Mouse (Mus musculus) embryo, embryonic 11 days (tissue): ENCODE measurements at regions not wholly inside any gene's neighbourhood (a gene's known extent, or its start where the extent isn't known, plus 50 kb on each side); places are given as distances from the start of the nearest gene placed in this dataset.

ENCODE experiments used
- DNase-seq: peaks from one replicate; pipeline ENCODE4 v3.0.0-alpha.2; 2015

DNA sequence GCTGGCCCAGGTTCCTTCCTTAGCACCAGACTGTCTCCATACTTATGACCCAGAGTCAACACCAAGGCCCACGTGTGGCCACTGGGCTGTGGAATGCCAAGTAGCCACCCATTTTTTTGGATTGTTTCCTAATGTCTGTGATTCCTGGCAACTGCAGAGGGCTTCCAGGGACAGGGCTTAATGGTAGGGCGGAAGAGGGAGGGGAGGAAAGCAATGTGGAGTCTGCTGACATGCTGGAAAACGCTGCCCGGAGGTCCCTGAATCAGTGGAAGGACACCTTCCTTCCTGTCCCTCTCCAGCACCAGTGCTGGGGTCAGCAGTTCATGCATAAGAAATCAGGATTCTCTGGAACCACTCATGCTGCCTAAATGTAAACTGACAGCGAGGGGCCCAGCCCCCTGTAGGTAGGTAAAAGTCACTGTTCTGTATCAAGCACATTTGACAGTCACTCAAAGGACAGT lies 90.8 kb downstream of the Iyd start:
- peak; percentile 46 for DNase-seq

DNA sequence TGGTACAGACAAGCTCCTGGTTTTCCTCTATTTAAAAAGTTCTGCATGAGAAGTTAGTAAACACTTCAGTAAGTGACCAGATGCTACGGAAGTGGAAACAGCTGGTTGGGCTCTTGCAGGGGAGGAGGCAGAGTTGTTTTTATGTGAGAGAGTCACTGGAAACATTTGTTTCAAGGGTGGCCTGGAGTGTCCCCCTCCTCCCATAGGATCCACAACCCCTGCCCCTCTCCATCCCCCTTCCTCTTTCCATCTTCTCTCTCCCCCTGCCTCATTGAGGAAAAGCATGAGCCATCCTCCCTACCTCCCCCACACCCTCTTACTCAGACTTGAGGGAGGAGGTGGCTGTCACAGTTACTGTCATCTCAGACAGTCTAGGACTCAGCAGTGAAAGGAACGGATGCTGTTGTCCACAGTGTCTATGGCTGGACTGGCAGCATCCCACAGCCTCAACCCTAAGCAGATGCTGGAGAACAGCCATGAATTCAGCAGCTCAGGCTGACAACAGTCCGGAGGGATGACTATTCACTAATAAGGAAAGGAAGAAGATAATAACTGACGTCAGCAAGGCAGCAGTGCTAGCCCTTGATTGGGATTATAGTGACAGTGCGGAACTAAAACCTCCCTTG lies 93.9 kb downstream of the Iyd start:
- DNase-seq: peak; percentile 45

DNA sequence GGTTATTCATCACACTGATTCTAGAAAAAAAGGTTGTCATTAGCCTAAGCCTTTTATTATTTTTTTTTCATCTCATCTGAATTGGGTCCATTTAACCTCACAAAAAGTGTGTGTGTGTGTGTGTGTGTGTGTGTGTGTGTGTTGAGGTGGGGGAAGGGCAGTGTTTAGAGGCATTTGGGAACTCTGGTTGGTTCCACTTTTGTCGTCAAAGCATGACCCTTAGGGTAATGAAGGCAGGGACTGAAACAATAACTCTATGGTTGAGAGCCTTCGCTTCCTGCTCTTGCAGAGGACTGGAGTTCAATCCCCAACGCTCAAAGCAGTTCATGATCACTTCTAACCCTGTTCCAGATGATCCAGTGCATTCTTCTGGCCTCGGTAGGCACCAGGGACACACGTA lies 96.1 kb upstream of the Plekhg1 start:
- DNase-seq: no peak

DNA sequence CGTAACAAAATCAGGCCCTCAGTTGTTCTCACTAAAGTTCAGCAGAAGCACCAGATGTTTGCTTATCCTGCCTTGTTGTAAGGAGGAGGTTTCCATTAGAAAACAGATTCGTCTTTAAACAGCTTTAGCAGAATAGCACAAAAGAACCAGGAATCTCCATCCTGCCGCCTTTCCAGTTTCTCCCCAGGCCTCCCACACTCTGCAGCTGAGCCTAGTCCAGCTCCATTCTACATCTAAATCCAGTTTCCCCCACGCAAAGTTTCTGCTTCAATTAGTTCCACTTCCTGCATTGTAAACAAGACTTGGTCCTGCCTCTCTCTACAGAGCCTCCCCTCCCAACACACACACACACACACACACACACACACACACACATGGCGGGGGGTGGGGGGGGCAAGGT lies 95.1 kb upstream of the Plekhg1 start:
- DNase-seq: no peak

DNA sequence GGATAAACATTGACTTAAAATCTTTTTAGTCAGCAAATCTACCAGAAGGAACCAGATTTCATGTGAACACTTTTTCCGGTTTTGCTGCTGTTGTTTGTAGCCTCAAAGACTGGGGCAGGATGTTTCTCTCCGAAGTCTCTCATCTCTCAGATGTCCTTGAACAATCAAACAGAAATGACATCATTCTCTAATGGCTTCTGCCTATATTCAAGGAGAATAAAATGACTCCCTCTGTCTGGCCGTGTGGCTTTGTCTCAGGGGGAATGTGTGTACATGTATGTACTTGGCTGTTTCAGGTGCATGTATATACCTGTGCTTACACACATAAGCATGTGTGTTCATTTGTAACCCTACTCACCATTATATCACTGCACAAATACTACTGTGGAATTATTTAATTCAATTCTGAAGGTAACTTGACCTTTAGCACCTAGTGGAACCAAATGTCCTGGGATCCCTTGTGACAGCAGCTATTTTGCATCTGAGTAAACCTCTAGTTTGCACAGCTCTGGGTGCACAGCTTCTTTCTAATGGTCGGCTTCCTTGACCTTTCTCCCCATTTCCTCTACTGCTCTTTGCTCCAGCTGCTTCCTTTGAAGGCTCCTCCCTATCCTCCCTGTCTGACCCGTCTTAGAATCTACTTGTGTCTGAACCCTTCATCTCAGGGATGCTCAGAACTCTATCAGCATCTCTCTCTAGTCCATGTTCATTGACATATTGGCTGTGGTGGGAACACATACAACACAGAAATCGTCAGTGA lies 93.8 kb upstream of the Plekhg1 start:
- DNase-seq: no peak

DNA sequence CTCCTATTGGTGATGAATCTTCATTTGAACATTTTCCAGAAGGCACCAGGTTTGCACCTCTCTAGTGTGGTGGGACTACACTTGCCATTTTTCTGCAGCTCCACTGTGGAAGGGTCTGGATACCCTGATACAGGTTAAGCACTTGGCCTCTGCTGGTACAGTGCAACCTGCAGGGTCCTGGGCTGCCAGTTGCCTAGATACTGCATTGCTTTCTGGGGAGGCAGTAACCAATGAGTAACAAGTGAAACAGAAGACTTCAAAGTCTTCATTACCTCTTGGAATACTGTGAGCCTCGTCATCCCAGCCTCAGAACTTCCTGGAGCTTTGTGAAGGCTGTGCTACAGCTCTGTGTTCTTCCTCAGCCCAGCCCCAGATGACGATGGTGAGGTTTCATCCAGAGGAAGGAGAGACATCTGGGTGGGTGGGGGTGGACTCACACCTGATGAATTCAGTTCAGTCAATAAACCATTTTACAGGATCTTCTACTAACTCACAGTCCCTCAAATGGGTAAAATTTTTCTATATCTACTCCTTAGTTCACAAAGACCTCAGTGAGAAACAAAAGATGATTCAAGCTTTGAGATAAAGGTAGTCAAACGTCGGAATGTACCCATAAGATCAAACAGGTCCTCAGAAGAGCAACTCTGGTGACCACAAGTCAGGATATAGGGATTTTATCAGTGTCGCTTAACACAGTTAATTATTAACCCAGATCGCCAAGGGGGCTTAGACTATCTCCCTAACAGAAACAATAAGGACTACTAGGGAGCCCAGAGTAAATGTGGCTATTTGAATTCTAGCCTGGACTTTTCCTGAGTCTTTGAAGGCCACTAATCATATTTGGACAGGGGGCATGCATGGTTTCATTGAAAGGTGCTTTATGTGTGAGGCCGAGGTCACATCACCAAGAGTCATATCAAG lies 92.1 kb upstream of the Plekhg1 start:
- no peak for DNase-seq

DNA sequence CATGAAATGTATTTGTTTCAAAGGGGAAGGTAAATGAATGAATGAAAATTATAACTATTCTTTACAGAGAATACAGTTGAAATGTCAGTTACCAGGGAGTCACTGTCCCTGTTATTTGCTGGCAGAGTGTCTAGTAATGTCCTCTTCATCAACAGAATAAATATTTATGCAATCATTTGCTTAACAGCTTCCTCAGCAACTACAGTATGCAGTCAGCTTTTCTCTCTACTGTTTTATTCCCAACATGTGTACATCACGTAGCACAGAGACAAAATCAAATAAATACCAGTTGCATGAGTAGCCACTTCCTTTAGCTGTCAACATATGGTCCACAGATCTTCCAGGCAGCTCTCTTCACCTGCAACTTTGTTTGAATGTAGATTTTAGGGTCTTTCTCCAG lies 90.2 kb upstream of the Plekhg1 start:
- no peak for DNase-seq

DNA sequence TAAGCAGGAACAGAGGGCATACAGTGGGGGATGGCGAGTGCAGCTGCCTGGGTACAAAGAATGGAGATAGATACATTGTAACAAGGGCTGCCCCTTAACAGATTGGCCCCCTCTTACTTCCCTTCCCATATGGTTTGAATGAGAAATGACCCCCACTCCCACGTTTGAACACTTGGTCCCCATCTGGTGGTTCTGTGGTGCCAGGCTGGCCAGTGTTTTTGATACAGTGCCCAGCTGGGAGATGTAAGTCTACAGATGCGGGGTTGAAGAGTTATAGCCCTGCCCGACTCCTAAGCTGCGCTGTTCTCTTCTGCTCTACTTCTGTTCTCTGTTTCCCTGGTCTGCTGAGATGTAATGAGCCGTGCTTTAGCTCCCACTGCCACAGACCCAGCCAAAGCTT lies 89.6 kb upstream of the Plekhg1 start:
- DNase-seq: no peak

DNA sequence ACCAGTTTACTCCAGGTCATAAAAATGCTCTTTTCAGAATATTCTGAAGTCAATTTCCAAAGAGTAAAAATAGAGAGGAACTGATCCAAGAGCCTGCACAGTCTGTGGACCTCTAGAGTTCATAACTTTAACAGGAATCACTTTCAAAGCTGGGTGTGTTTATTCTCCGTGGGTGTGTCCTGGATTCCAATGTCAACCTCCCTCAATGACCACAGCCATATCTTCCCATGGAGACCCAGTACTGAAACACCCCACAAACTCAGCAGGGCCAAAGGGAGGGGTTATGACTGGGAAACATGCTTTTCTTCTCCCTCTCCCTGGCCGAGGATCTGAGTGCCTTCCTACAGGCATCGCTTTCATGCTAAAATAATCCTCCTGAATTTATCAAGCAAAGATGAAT lies 87.6 kb upstream of the Plekhg1 start:
- DNase-seq: no peak

DNA sequence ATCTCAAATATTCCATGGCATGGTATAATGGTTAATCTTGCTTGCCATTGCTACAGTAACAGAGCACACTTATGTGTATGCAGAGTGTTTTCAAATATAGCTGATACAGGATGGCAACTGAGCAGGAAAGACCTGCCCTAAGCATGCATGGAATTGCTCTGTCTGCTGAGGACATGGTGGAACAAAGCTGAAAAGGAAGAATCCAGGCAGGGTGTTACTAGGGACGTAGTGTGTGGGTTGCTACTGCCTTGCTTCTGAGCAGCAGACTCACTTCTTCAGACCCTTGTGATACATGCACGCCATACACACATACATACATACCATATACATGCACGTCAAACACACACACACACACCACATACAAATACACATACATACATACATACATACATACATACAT lies 84.1 kb upstream of the Plekhg1 start:
- DNase-seq: no peak

DNA sequence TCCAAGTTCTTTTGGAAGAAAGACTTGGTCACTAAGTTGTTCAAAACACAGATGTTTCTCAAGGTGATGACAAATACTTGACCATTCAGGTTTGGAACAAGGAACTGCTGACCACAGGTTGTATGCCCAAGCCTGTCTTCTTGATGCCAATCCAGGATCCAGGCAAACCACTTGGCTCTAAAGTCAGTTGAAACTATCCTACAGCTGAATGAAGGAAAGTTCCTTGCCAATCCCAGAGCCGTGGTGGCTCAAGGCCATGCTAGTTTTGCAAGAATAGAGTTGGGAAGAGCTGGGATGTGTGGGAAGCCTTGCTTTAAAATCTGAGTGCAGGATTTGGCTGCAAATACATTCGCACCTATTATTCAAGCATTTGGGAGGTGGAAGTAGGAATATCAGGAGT lies 78.0 kb upstream of the Plekhg1 start:
- no peak for DNase-seq

DNA sequence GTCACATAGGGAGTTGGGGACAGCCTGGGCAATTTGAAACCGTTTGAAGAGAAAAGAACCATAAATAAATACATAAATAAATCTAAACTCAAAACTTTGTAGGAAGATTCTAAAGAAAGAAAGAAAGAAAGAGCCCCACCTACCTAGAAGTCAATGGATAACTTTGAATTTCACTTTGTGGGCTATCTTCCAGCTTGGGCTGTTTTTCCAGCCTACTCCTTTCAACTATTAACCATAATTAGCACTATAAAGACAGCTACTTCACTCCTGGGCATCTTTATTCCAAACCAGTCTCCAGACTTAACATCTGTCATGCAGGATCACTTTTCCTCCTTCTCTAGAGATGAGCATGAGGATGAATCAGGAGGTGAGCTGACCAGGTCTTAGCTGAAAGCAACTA lies 77.6 kb upstream of the Plekhg1 start:
- no peak for DNase-seq

DNA sequence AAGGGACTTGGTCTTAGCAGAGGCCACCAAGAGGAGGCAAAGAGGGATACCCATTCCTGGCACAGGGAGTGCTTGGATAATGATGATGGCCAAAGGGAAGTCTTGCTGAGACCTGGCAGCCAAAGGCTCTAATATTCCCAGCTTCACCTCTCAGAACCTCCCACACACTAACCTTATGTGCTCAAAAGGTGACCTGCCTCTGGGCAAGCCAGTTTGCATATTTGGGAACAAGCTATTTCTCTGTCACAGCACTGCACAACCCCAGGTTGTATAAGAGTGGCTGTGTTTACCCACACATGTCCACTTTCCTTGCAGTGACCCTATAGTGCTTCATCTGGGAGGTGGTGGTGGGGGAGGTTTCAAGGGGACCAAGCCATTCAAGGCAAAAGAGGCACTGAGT lies 76.9 kb upstream of the Plekhg1 start:
- no peak for DNase-seq

DNA sequence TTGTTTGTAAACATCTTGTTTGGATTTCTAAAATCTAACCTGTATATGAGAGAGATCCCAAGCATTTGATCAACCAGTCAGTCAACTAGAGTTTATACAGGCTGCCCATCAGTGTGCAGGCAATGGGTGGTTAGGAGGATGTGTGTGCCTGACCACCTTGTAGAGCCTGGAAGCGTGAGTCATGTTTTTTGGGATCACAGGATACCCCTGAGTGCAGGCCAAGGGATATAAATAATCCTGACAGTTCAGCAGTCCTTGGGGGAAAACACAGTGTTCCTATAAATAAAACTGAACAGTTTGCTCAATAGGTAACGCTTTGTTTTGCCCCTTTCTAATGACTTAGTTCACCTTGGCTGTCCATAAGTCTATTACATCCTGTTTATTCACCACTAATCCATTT lies 55.7 kb upstream of the Plekhg1 start:
- no peak for DNase-seq
